Mouse (Mus musculus) C2C12 (cell line): ENCODE data around the gene 1700028P14Rik.

Experiments used
- CEBPB ChIP-seq: IDR thresholded peaks from one replicate; pipeline ENCODE4 v1.6.1; 2011; ENCODE audit warnings: low read depth, mild to moderate bottlenecking, control low read depth, moderate library complexity
- CTCF ChIP-seq: IDR thresholded peaks from one replicate; pipeline ENCODE4 v1.5.1; 2011; ENCODE audit not compliant: control insufficient read depth, insufficient read depth, insufficient read length
- FOSL1 ChIP-seq: IDR thresholded peaks from one replicate; pipeline ENCODE4 v1.8.0; 2011; ENCODE audit warnings: mild to moderate bottlenecking, low read length; ENCODE audit not compliant: poor library complexity, insufficient read depth, severe bottlenecking
- MAX ChIP-seq: IDR thresholded peaks from one replicate; pipeline ENCODE4 v1.6.1; 2011; ENCODE audit warnings: mild to moderate bottlenecking, control low read depth
- MYOD1 ChIP-seq: IDR thresholded peaks from one replicate; pipeline ENCODE4 v1.6.1; 2011; ENCODE audit warnings: low read depth; ENCODE audit not compliant: control insufficient read depth, insufficient read length
- USF1 ChIP-seq: IDR thresholded peaks from one replicate; pipeline ENCODE4 v1.6.1; 2011; ENCODE audit warnings: low read depth, mild to moderate bottlenecking, control low read depth, moderate library complexity

DNA sequence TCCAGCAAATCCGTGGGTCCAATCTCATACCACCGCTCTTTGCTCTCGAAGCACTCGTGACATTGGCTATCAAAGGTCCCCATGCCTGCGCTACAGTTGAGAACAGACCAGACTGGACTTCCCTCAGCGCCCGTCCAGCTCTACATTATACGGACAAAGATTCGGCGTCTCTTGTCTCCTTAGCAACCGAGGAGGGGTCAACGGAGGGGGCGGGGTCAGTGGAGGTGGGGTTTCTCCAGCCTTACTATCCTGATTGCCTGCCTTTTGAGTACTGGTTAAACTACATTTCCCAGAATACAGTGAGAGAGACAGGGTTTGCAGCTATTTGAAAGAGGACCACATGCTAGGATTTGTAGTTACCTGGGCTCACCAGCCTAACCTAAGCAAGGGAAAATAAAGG lies at the start of gene 1700028P14Rik:
- TF ChIP-seq CTCF (no peak), USF1 (no peak), CEBPB (no peak), MAX (no peak), MYOD1 (no peak), FOSL1 (no peak)
